Mouse (Mus musculus) monocyte, adult 2 months (primary cell): ENCODE results near the gene Gm20388.
"Not testable (repeated sequence)": the region's sequence is repeated elsewhere in the genome, so short reads cannot be mapped to it uniquely, and the experiment has no call there.

ENCODE experiments used
- DNase-seq, 2 experiments: peaks; one replicate each; pipeline ENCODE4 v3.0.0; 2022; ENCODE audit warnings: low spot score in 2 of 2, low read depth in 1 of 2

Gm20388 gene

DNA sequence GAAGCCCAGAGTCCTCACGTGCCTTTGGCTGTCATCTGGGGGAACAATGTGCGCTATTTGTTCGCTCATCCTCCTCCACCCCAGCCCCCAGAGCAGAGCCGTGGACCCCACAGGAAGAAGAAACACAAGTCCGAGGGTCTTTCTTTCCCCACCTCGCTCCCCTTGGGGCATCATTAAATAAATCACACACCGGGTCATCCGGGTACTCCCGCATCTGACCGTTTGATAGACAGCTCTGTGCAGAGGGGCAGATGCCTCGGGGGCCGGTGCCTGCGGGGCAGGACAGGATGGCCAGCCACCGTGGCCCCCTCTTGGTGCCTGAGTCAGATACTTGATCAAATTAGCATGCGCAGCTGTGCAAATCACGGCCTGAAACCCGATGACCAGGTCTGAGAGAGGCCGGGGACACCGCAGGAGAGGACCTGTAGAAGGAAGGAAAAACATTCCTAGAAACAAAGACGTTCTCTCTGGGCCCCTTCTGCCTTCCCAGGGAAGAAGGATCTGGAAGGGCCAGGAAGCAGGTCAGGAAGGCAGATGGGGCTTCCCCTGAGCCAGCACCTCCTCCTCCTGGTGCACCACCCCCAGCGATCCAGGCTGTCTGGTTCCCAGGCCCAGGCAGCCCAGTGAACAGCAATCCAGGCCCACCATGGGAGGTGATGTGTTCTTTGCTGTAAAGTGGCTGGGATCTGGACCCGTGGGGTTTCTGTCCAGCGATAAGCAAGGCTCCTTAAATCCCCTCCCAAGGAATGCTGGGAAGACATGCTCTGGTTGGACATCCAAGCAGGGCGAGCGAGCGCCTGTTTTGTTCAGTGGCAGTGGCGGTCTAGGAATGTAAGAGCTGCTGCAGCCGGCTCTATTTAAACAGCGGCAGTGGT lies 1383.8 kb downstream of the Gm20388 start:
- DNase-seq = no peak

DNA sequence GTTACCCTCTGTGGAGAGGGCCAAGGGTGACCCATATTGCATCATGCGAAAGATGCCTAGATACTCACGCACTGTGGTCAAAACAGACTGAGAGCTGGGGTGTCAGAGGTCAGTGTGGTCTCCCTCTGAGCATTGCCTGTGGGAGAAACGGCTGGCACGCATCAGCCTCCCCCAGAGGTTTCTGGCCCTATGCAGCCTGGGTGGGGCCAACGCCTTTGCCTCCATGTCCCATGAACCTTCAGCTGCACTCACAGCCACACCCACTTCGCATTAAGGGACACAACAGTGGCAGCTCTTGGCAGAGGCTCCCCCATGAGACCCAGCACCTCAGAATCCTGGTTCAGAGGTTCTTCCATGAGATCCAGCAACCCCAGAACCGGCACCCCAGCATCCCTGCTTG lies 1385.4 kb downstream of the Gm20388 start:
- no peak for DNase-seq

GRCm38 (mm10) chr8:121296597-121296996 lies 1386.0 kb downstream of the Gm20388 start:
- DNase-seq = no peak

- DNase-seq = no peak
Measured at GRCm38 (mm10) chr8:121297299-121297698, 1386.7 kb downstream of the Gm20388 start.

- no peak for DNase-seq
Measured at GRCm38 (mm10) chr8:121300066-121300465, 1389.4 kb downstream of the Gm20388 start.

- no peak for DNase-seq
Measured at GRCm38 (mm10) chr8:121300501-121301411, 1390.1 kb downstream of the Gm20388 start.

DNA sequence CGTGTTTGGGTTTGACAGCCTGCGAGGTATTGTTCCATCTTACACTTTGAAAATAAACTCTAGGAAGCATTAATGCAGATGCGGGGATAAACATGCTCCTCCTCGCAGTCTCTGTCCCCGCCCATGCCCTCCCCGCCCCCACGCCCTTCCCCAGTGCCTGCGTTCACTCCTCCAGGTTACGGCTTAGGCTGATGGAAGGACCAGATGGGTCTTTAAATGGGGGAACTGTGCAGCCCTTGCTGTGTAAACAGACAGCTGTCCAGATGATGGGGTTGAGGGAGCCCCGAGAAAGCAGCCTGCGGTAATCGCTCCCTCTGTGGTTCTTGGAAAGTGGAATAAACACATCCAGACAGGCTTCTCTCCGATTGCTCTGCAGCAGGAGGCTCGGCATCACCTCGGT lies 1390.8 kb downstream of the Gm20388 start:
- DNase-seq = no peak

GRCm38 (mm10) chr8:121301978-121302649 lies 1391.5 kb downstream of the Gm20388 start:
- no peak for DNase-seq

- DNase-seq = no peak
Measured at GRCm38 (mm10) chr8:121307723-121308122, 1397.1 kb downstream of the Gm20388 start.

GRCm38 (mm10) chr8:121310976-121311819 lies 1400.6 kb downstream of the Gm20388 start:
- no peak for DNase-seq

GRCm38 (mm10) chr8:121313458-121313857 lies 1402.8 kb downstream of the Gm20388 start:
- DNase-seq = no peak

GRCm38 (mm10) chr8:121314036-121314435 lies 1403.4 kb downstream of the Gm20388 start:
- no peak for DNase-seq

DNA sequence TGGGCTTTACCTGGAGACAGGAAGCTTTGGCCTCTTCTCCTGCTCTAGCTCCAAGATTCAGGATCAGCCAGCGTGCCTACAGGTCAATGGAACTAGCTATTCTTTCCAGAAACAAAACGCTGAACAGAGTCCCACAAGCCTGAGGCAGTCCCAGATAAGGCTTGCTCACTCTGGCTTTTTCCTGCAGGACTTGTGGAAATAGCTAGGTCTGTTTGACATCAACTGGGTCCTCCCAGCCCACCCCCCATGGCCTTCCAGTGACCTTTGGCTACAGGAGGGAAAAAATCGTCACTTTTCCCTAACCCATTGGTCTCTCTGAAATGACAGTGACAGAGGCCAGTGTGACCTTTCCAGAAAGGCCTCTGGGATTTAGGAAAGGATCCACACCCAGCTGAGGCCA lies 1404.9 kb downstream of the Gm20388 start:
- DNase-seq = no peak

- no peak for DNase-seq
Measured at GRCm38 (mm10) chr8:121316009-121316408, 1405.4 kb downstream of the Gm20388 start.

- DNase-seq = not testable (repeated sequence)
Measured at GRCm38 (mm10) chr8:121318756-121319155, 1408.1 kb downstream of the Gm20388 start.

- DNase-seq = no peak
Measured at GRCm38 (mm10) chr8:121319491-121319890, 1408.8 kb downstream of the Gm20388 start.

GRCm38 (mm10) chr8:121326164-121326910 lies 1415.7 kb downstream of the Gm20388 start:
- DNase-seq = no peak

- DNase-seq = no peak
Measured at GRCm38 (mm10) chr8:121332436-121332835, 1421.8 kb downstream of the Gm20388 start.

- DNase-seq = no peak
Measured at GRCm38 (mm10) chr8:121334495-121335424, 1424.1 kb downstream of the Gm20388 start.
